Mouse (Mus musculus) cerebellum, postnatal 4 days (tissue): ENCODE data around the gene Zswim3.

Experiments
- DNase-seq, 2 experiments: peaks; one replicate each; pipeline ENCODE4 v3.0.0; 2022; ENCODE audit warnings: low spot score in 2 of 2, mixed read lengths in 1 of 2

Gene Zswim3

GRCm38 (mm10) chr2:164804533-164805331 lies at the start of gene Zswim3, which contains the start of gene Acot8:
TSS of gene Zswim3 (plus strand) at chr2:164805098.
TSS of gene Acot8 (minus strand) at chr2:164804882.
- DNase-seq: peak; percentile 98 to 99

- DNase-seq: no peak
These were observed 47.1 kb upstream of the Zswim3 start for GRCm38 (mm10) chr2:164757841-164758240.

GRCm38 (mm10) chr2:164758692-164759091 lies 46.2 kb upstream of the Zswim3 start:
- no peak for DNase-seq

- DNase-seq: no peak
These were observed 44.7 kb upstream of the Zswim3 start for GRCm38 (mm10) chr2:164760059-164760833.

- DNase-seq: no peak
These were observed 43.4 kb upstream of the Zswim3 start for GRCm38 (mm10) chr2:164761502-164761901.

GRCm38 (mm10) chr2:164761971-164762370 lies 42.9 kb upstream of the Zswim3 start:
- no peak for DNase-seq

- DNase-seq: no peak
These were observed 42.3 kb upstream of the Zswim3 start for GRCm38 (mm10) chr2:164762593-164762992.

GRCm38 (mm10) chr2:164765841-164766240 lies 39.1 kb upstream of the Zswim3 start:
- no peak for DNase-seq

- peak in 1 of 2 experiments; percentile 44 for DNase-seq
These were observed 36.9 kb upstream of the Zswim3 start for GRCm38 (mm10) chr2:164767812-164768540.

- DNase-seq: peak; percentile 96 to 98
These were observed 35.5 kb upstream of the Zswim3 start, which contains the start of gene Ube2c for GRCm38 (mm10) chr2:164769258-164770037. TSS of gene Ube2c (plus strand) at chr2:164769898.

GRCm38 (mm10) chr2:164770279-164770678 lies 34.6 kb upstream of the Zswim3 start:
- DNase-seq: no peak

- DNase-seq: no peak
These were observed 33.8 kb upstream of the Zswim3 start for GRCm38 (mm10) chr2:164771123-164771522.

- DNase-seq: no peak
These were observed 31.5 kb upstream of the Zswim3 start for GRCm38 (mm10) chr2:164773229-164773988.

- no peak for DNase-seq
These were observed 30.9 kb upstream of the Zswim3 start for GRCm38 (mm10) chr2:164773989-164774364.

- DNase-seq: no peak
These were observed 28.8 kb upstream of the Zswim3 start for GRCm38 (mm10) chr2:164776130-164776529.

GRCm38 (mm10) chr2:164776801-164777200 lies 28.1 kb upstream of the Zswim3 start:
- no peak for DNase-seq

- DNase-seq: no peak
These were observed 27.5 kb upstream of the Zswim3 start for GRCm38 (mm10) chr2:164777246-164778014.

- no peak for DNase-seq
These were observed 26.9 kb upstream of the Zswim3 start for GRCm38 (mm10) chr2:164778015-164778287.

GRCm38 (mm10) chr2:164778809-164779208 lies 26.1 kb upstream of the Zswim3 start:
- no peak for DNase-seq
